Mouse (Mus musculus) layer of hippocampus, adult 2 months (tissue): Measurements from ENCODE around the gene Fat1. TPM values are rescaled to one million over a fixed set of nuclear protein-coding genes. Genes with fewer than 3 reads are reported as not detected.

Experiments used
- DNase-seq, 2 experiments: peaks; one replicate each; pipeline ENCODE4 v3.0.0; 2022; ENCODE audit warnings: low spot score in 2 of 2
- H3K27ac ChIP-seq: fragments of 200-600 bp; 2 replicates; pipeline ENCODE4 v1.8.1; 2022
- H3K4me3 ChIP-seq: fragments of 200-600 bp; 2 replicates; pipeline ENCODE4 v1.8.1; 2022; ENCODE audit warnings: mild to moderate bottlenecking
- CTCF ChIP-seq: fragments of 200-600 bp; conservative IDR thresholded peaks from 2 replicates; pipeline ENCODE4 v1.8.1; 2022; ENCODE audit warnings: antibody characterized with exemption, mild to moderate bottlenecking, moderate library complexity
- total RNA-seq, 2 experiments: library from RNA; stranded (reverse); gene quantifications; 2 replicates each; pipeline ENCODE4 v1.2.3; 2021

The Fat1 gene
- total RNA-seq, 2 experiments from 2014 or later = 22.2 to 24.7 TPM

DNA sequence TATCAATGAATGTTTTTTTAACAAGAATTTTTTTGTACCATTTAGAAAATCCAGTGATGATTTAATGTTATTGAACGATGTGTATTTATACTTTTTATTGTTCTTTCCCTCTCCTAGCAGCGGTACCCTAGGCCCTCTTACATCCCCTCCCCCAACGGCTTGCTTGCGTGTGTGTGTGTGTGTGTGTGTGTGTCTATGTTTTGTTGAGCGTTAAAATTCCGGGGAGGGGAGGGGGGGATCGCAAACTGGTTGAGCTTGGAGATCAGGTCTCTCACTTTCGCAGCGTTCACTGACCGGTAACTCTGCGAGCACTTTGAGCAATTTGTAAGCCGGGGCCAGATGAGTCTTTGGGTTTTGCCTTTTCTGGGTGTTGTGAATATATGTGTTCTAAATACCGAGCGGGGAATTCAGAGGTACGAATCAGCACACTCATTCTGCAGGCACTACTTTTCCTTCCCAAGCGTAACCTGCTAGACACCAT is 1.3 kb downstream of the Fat1 start:
- DNase-seq = no peak
- Histone ChIP-seq H3K27ac (no peak overlapping the region), H3K4me3 (peak overlapping the region; percentile 79)
- TF ChIP-seq CTCF = no peak

DNA sequence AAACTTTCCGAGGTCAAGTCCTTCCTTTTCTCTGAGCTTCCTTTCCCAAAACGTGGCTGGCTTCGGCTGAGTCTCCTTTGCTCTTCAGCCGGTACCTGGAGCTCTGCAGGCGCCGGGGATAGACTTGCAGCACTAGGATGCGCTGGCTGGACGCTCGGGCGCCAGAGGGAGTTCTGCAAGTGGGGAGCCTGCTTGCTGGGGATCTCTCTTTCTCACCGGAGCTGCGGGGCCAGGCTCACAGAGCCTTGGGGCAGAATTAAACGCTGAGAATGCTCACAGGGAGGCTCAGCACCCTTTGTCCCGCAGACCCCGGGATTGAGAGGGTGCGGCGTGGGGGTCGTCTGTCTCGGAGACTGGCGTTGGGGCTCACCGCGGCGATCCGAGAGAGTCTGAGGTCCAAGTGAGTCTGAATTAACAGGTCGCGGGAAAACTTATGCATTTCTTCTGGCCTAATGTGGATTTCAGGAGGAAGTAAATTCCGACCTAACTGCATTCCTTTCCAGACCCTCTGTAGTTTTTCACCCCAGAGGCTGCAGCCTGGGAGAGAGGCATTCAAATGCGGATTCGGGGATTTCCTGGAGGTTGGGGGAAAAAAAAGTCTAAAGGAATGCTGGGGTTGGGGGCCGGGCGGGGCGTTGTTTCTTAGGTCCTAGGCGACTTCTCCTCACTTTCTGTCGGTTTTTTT is 2.0 kb downstream of the Fat1 start:
- H3K4me3 ChIP-seq = peak overlapping the region; percentile 79
- peak; percentile 34 to 58 for DNase-seq
- peak; percentile 69 for TF ChIP-seq CTCF
- H3K27ac ChIP-seq = no peak overlapping the region; the same call in 1 of the 2 replicates

- Histone ChIP-seq H3K27ac (peak overlapping the region; percentile 74), H3K4me3 (peak overlapping the region; percentile 79)
- TF ChIP-seq CTCF = peak; percentile 32
- DNase-seq = peak; percentile 87 to 88
Observed at GRCm38 (mm10) chr8:44937905-44938642, 2.8 kb downstream of the Fat1 start.

GRCm38 (mm10) chr8:44938643-44938979 is 3.4 kb downstream of the Fat1 start:
- Histone ChIP-seq H3K4me3 (peak overlapping the region; percentile 79), H3K27ac (peak overlapping the region; percentile 74)
- TF ChIP-seq CTCF = no peak
- DNase-seq = no peak

DNA sequence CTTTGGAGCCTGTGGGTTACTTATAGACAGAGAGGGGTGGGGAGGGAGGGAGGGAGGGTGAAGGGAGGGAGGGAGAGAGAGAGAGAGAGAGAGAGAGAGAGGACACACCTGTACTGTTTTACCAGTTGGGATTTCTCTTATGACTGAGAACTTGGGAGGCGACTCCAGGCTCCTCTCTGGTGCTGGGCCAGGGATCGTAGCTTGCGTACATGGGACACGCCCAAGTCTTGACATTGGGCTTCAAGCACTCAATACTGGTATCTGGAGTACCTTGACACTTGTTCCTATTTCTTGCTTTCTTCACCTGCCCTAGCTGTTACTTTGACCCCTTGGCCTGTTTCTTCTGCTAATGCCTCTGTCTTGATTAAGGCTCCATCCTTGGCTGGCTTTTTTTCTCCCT is 10.3 kb downstream of the Fat1 start:
- no peak for TF ChIP-seq CTCF
- DNase-seq = no peak
- no peak overlapping the region for H3K27ac ChIP-seq
- H3K4me3 ChIP-seq = no peak overlapping the region

DNA sequence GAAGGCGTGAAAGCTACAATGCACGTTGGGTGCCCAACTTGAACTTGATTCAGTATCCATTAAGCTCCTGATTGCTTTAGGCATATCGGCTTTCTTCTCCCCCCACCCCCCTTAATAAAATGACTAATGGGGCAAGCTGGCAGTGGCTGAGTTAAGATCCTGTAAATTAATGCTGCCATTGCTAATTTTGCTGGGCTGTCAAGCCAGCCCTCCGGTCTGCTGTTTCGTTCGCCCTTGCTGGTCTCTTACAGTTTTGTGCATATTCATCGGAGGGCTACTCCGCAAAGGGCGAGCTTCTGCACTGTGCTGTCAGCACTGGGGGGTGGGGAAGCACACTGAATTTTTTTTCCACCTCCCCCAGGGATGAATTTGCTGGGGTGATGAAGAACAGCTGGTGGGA is 13.3 kb downstream of the Fat1 start:
- Histone ChIP-seq H3K4me3 (no peak overlapping the region), H3K27ac (no peak overlapping the region)
- TF ChIP-seq CTCF = no peak
- DNase-seq = no peak

DNA sequence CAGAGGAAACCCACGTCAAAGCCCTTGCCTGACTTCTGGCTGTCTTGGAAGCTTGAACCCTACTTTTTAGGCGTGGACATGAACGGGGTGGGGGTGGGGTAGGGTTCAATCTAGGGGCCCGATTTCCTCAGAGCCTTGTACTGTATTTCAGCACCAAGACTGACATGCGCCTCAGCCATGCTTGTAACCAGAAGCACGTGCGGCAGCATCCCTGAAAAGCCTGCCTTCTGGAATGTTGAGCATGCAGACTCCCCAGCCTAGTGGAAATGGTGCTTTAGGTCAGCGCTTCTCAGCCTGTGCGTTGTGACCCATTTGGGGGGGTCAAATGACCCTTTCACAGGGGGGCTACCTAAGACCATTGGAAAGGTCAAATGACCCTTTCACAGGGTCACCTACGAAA is 25.2 kb downstream of the Fat1 start:
- no peak for TF ChIP-seq CTCF
- Histone ChIP-seq H3K27ac (no peak overlapping the region), H3K4me3 (no peak overlapping the region)
- DNase-seq = no peak

DNA sequence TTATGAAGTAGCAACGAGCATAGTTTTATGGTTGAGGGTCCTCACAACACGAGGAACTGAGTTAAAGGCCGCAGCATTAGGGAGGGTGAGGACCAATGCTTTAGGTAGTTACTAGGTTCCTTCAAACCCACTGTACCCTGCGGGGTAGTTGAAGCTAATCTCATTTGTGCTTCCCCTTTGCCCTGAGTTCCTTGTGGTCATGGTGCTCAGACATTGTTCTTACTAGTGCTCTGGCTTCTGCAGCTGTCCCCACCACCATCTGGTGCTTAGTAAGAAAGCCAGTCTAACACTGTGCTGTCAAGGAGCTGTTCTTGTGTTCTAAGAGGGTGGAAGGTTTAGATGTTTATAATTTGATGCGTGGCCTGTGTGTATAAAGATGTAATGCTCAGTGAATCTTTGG is 25.7 kb downstream of the Fat1 start:
- H3K4me3 ChIP-seq = no peak overlapping the region
- DNase-seq = no peak
- no peak for TF ChIP-seq CTCF
- H3K27ac ChIP-seq = no peak overlapping the region

GRCm38 (mm10) chr8:44961492-44961891 is 26.2 kb downstream of the Fat1 start:
- DNase-seq = no peak
- no peak overlapping the region for H3K4me3 ChIP-seq
- no peak for TF ChIP-seq CTCF
- no peak overlapping the region for H3K27ac ChIP-seq

DNA sequence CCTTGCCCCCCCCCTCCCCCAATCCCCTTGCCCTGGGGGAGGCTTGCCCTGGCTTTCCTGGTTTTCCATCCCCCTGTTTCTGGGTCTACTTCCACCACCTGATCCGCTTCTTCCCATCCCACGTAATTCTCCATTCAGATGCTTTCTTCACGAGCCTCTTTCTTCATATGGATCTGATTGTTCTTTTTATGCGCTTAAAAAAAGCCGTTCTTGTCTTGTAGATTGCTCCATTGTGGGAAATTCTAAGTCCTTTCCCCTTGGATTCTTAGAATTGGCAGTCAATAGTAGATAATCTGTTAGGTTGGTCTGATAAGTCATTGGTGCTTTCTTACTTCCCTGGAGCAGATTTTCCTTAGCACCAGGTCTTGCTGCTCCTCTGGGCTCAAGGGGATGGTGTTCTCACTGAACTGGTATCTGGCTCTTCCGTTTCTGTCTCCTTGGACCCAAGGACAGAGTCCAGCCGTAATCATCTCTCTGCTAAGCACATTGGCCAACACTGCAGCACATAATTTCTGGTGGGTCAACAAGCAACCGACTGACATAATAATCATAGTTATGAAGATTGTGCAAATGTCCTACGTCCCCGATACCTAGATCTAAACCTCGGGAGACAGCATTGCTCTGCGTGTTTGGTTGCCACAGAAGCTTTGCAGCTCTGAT is 27.5 kb downstream of the Fat1 start:
- DNase-seq = no peak
- no peak overlapping the region for H3K27ac ChIP-seq
- no peak for TF ChIP-seq CTCF
- no peak overlapping the region for H3K4me3 ChIP-seq

DNA sequence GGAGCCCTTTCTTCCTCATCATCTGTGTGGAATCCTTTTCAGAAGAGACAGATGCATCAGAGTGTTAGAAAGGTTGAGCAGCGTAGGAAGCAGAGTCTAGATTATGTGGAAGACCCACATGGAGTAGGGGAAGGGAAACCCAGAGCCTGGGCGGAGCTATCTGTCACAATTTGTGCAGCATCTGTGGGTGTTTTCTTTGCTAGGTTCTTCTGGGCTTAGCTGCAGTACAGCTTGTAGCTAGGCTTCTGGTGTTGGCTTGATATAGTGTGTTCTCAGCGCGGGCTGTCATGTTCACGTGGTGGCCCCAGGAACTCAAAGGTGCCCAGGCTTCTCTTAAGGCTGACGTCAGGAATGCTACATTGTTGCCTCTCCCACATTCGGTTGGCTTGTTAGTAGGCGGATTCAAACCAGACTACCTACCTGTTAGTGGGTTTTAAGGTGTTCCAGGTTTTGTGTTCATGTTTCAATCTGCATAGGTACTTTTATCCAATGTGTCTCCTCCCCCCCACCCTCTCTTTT is 32.3 kb downstream of the Fat1 start:
- DNase-seq = peak in 1 of 2 experiments; percentile 4
- TF ChIP-seq CTCF = no peak
- Histone ChIP-seq H3K27ac (no peak overlapping the region), H3K4me3 (no peak overlapping the region)

GRCm38 (mm10) chr8:44970093-44970492 is 34.8 kb downstream of the Fat1 start:
- Histone ChIP-seq H3K4me3 (no peak overlapping the region), H3K27ac (no peak overlapping the region)
- no peak for DNase-seq
- no peak for TF ChIP-seq CTCF

DNA sequence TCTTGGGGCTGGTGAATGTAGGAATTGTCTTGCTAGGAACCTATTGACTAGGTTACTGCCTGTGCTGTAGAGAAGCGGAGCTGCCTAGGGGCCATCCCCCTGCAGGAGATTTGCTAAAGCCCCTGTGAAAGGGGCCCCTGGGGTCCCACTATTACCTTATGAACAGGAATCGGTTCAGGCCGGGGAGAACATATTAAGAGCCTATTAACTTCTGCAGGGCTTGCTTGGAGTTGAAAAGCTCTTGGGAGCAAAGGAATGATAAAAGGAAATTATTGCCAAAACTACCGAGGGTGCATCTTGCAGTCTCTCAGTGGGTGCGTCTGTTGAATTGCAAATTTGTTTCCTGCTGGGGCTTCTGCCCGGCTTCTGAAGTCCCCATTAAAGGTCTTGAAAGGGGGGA is 36.1 kb downstream of the Fat1 start:
- TF ChIP-seq CTCF = no peak
- Histone ChIP-seq H3K27ac (no peak overlapping the region), H3K4me3 (no peak overlapping the region)
- no peak for DNase-seq

- Histone ChIP-seq H3K27ac (no peak overlapping the region), H3K4me3 (no peak overlapping the region)
- TF ChIP-seq CTCF = no peak
- DNase-seq = no peak
Observed at GRCm38 (mm10) chr8:44971964-44972363, 36.7 kb downstream of the Fat1 start.
